Mouse (Mus musculus) embryo, embryonic 9.5 days (tissue): ENCODE data around the gene Otub1.

Experiments used
- DNase-seq: peaks from one replicate; pipeline ENCODE4 v3.0.0-alpha.2; 2017; ENCODE audit errors: extremely low spot score

Otub1 gene

GRCm38 (mm10) chr19:7177804-7178511, 28.2 kb downstream of the Otub1 start:
- DNase-seq, result no peak

GRCm38 (mm10) chr19:7176041-7176696, 29.9 kb downstream of the Otub1 start:
- no peak for DNase-seq

- DNase-seq, result peak; percentile 78
Observed at GRCm38 (mm10) chr19:7172051-7172866, 33.9 kb downstream of the Otub1 start.

- peak; percentile 63 for DNase-seq
Observed at GRCm38 (mm10) chr19:7171447-7171846, 34.7 kb downstream of the Otub1 start.

- no peak for DNase-seq
Observed at GRCm38 (mm10) chr19:7170916-7171315, 35.2 kb downstream of the Otub1 start.

GRCm38 (mm10) chr19:7168423-7168822, 37.7 kb downstream of the Otub1 start:
- no peak for DNase-seq

- DNase-seq, result no peak
Observed at GRCm38 (mm10) chr19:7166767-7167166, 39.3 kb downstream of the Otub1 start.

- DNase-seq, result no peak
Observed at GRCm38 (mm10) chr19:7166200-7166711, 39.9 kb downstream of the Otub1 start.

- DNase-seq, result peak; percentile 52
Observed at GRCm38 (mm10) chr19:7165509-7166199, 40.5 kb downstream of the Otub1 start.

GRCm38 (mm10) chr19:7164820-7165323, 41.2 kb downstream of the Otub1 start:
- peak; percentile 38 for DNase-seq

- DNase-seq, result no peak
Observed at GRCm38 (mm10) chr19:7164238-7164637, 41.9 kb downstream of the Otub1 start.

- no peak for DNase-seq
Observed at GRCm38 (mm10) chr19:7161064-7161463, 45.1 kb downstream of the Otub1 start.

GRCm38 (mm10) chr19:7160151-7160906, 45.8 kb downstream of the Otub1 start:
- peak; percentile 64 for DNase-seq

- no peak for DNase-seq
Observed at GRCm38 (mm10) chr19:7157734-7158133, 48.4 kb downstream of the Otub1 start.

- no peak for DNase-seq
Observed at GRCm38 (mm10) chr19:7155196-7155595, 50.9 kb downstream of the Otub1 start.

- DNase-seq, result no peak
Observed at GRCm38 (mm10) chr19:7153232-7153631, 52.9 kb downstream of the Otub1 start.

GRCm38 (mm10) chr19:7151927-7152653, 54.0 kb downstream of the Otub1 start:
- no peak for DNase-seq

GRCm38 (mm10) chr19:7151300-7151926, 54.7 kb downstream of the Otub1 start:
- no peak for DNase-seq

GRCm38 (mm10) chr19:7149158-7149685, 56.9 kb downstream of the Otub1 start:
- no peak for DNase-seq
